Mouse (Mus musculus) liver, adult 2 months (tissue): ENCODE measurements around the gene Tnik.

ENCODE experiments used
- CTCF ChIP-seq: fragments of 200-500 bp; IDR thresholded peaks from 2 replicates; pipeline ENCODE4 v1.5.1; 2011; ENCODE audit warnings: low read depth, low read length, control low read depth
- POLR2A ChIP-seq: fragments of 200-500 bp; IDR thresholded peaks from 2 replicates; pipeline ENCODE4 v1.6.1; 2011; ENCODE audit warnings: low read length, control low read depth; ENCODE audit not compliant: insufficient read depth; ENCODE audit errors: extremely low read depth

DNA sequence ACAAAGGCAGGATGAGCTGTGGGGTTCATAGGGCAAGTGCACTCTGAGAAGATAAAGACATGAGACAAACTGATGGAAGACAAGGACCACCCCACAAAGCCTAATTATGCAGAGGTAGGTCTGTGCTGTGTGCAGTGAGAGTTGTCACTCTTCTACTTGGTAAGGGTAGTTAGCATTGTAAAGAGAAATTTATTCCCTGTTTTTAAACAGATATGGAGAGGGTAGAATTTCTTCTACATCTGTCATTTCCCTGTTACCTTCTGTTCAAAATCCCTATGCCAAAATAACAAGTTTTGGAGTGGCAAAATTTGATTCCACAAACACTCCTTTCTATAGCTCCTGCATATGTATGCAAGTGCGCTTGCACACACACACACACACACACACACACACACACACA, 71.5 kb downstream of the Tnik start:
- TF ChIP-seq CTCF: no peak
- no peak for TF ChIP-seq POLR2A
